Mouse (Mus musculus) stomach, embryonic 15.5 days (tissue): ENCODE measurements around the gene Gm42372. TPM values are rescaled to one million over a fixed set of nuclear protein-coding genes. Genes with fewer than 3 reads are reported as not detected.

Source experiments
- ATAC-seq: fragments of 200-750 bp; cut with Nextera tagmentation; 2 replicates; pipeline ENCODE4 v1.8.0; 2017; ENCODE audit warnings: low read depth, moderate number of reproducible peaks, moderate TSS enrichment; ENCODE audit not compliant: insufficient read depth, low FRiP score
- H3K27ac ChIP-seq: fragments of 300-500 bp; sonication (generic); 2 replicates; pipeline ENCODE4 v1.5.1; 2015; ENCODE audit warnings: mild to moderate bottlenecking, inconsistent platforms
- H3K27me3 ChIP-seq: fragments of 300-500 bp; sonication (generic); replicated peaks from 2 replicates; pipeline ENCODE4 v1.6.1; 2015; ENCODE audit warnings: inconsistent platforms
- H3K36me3 ChIP-seq: fragments of 300-500 bp; sonication (generic); 2 replicates; pipeline ENCODE4 v1.6.1; 2015; ENCODE audit warnings: inconsistent platforms
- H3K4me1 ChIP-seq: fragments of 300-500 bp; sonication (generic); 2 replicates; pipeline ENCODE4 v1.6.1; 2015; ENCODE audit warnings: inconsistent platforms
- H3K4me2 ChIP-seq: fragments of 300-500 bp; sonication (generic); 2 replicates; pipeline ENCODE4 v1.6.1; 2015; ENCODE audit warnings: mild to moderate bottlenecking, inconsistent platforms
- H3K4me3 ChIP-seq: fragments of 300-500 bp; sonication (generic); replicated peaks from 2 replicates; pipeline ENCODE4 v1.5.1; 2015; ENCODE audit warnings: inconsistent platforms
- H3K9ac ChIP-seq: fragments of 300-500 bp; sonication (generic); 2 replicates; pipeline ENCODE4 v1.6.1; 2015; ENCODE audit warnings: inconsistent platforms
- H3K9me3 ChIP-seq: fragments of 300-500 bp; sonication (generic); 2 replicates; pipeline ENCODE4 v1.6.1; 2016; ENCODE audit warnings: inconsistent platforms
- whole genome bisulfite sequencing: fragments of 180-500 bp; shearing (Covaris S2); methylation state at CpG from one replicate; pipeline ENCODE4 v1.1.7; 2015; 5-methylcytosine and 5-hydroxymethylcytosine counted together
- polyA plus RNA-seq: library from polyadenylated mRNA; unstranded; fragments of >200 nt; fragmentation: Nextera tagmentation; extraction: Ambion mirVana; gene quantifications from 2 replicates; pipeline ENCODE4 v1.2.1, GENCODE M21; 2015

Gm42372 gene
- polyA plus RNA-seq, 1 experiment from 2014 or later, result 0.31 TPM

GRCm38 (mm10) chr7:17011909-17012590, 29.2 kb downstream of the Gm42372 start:
- H3K27me3 ChIP-seq, result no peaks in the 10 kb centered on the region
- WGBS, result 91% methylated on average over 7 of the region's 7 CpGs
- no peak overlapping the region for H3K4me3 ChIP-seq
- H3K27ac ChIP-seq, result no peak overlapping the region
- ATAC-seq, result no peak
- no peak overlapping the region for H3K4me2 ChIP-seq
- H3K36me3 ChIP-seq, result peaks cover 64% of the 10 kb centered on the region
- peaks cover 8% of the 10 kb centered on the region; the same call in 1 of the 2 replicates for H3K4me1 ChIP-seq
- no peaks in the 10 kb centered on the region for H3K9me3 ChIP-seq
- H3K9ac ChIP-seq, result no peak overlapping the region

- Histone ChIP-seq H3K4me3 (no peak overlapping the region), H3K4me2 (no peak overlapping the region), H3K27ac (no peak overlapping the region), H3K36me3 (peaks cover 50% of the 10 kb centered on the region), H3K27me3 (no peaks in the 10 kb centered on the region), H3K9ac (no peak overlapping the region), H3K9me3 (no peaks in the 10 kb centered on the region), H3K4me1 (peaks cover 9% of the 10 kb centered on the region; the same call in 1 of the 2 replicates)
- 80% methylated on average over 6 of the region's 6 CpGs for WGBS
- ATAC-seq, result no peak
Measured at GRCm38 (mm10) chr7:17015381-17015780, 32.5 kb downstream of the Gm42372 start.

GRCm38 (mm10) chr7:17017036-17017435, 34.1 kb downstream of the Gm42372 start:
- no peaks in the 10 kb centered on the region for H3K9me3 ChIP-seq
- H3K4me3 ChIP-seq, result no peak overlapping the region
- WGBS, result 37% methylated on average over 1 of the region's 1 CpGs
- H3K27ac ChIP-seq, result peak overlapping the region; percentile 81
- no peak overlapping the region for H3K4me2 ChIP-seq
- H3K27me3 ChIP-seq, result no peaks in the 10 kb centered on the region
- H3K4me1 ChIP-seq, result peaks cover 9% of the 10 kb centered on the region; the same call in 1 of the 2 replicates
- peaks cover 50% of the 10 kb centered on the region for H3K36me3 ChIP-seq
- peak; percentile 96 for ATAC-seq
- no peak overlapping the region for H3K9ac ChIP-seq

- no peaks in the 10 kb centered on the region for H3K9me3 ChIP-seq
- H3K27me3 ChIP-seq, result no peaks in the 10 kb centered on the region
- H3K27ac ChIP-seq, result peak overlapping the region; percentile 81
- H3K36me3 ChIP-seq, result peaks cover 48% of the 10 kb centered on the region
- no peak overlapping the region for H3K9ac ChIP-seq
- WGBS, result 86% methylated on average over 2 of the region's 2 CpGs
- ATAC-seq, result no peak
- peaks cover 9% of the 10 kb centered on the region; the same call in 1 of the 2 replicates for H3K4me1 ChIP-seq
- H3K4me3 ChIP-seq, result no peak overlapping the region
- no peak overlapping the region for H3K4me2 ChIP-seq
Measured at GRCm38 (mm10) chr7:17017921-17018320, 35.0 kb downstream of the Gm42372 start.

GRCm38 (mm10) chr7:17019426-17020166, 36.7 kb downstream of the Gm42372 start:
- Histone ChIP-seq H3K9me3 (no peaks in the 10 kb centered on the region), H3K4me3 (no peak overlapping the region), H3K4me2 (no peak overlapping the region), H3K27me3 (no peaks in the 10 kb centered on the region), H3K36me3 (peaks cover 33% of the 10 kb centered on the region; the same call in 1 of the 2 replicates), H3K27ac (no peak overlapping the region), H3K4me1 (peaks cover 16% of the 10 kb centered on the region), H3K9ac (no peak overlapping the region)
- no peak for ATAC-seq
- WGBS, result 85% methylated on average over 7 of the region's 7 CpGs

- Histone ChIP-seq H3K36me3 (peaks cover 28% of the 10 kb centered on the region; the same call in 1 of the 2 replicates), H3K4me1 (peaks cover 29% of the 10 kb centered on the region), H3K9ac (no peak overlapping the region), H3K27ac (no peak overlapping the region), H3K9me3 (no peaks in the 10 kb centered on the region), H3K27me3 (no peaks in the 10 kb centered on the region), H3K4me3 (no peak overlapping the region), H3K4me2 (no peak overlapping the region)
- no peak for ATAC-seq
- 96% methylated on average over 15 of the region's 15 CpGs for WGBS
Measured at GRCm38 (mm10) chr7:17022176-17022575, 39.3 kb downstream of the Gm42372 start.

- Histone ChIP-seq H3K4me1 (peaks cover 29% of the 10 kb centered on the region), H3K9me3 (no peaks in the 10 kb centered on the region), H3K36me3 (peaks cover 28% of the 10 kb centered on the region; the same call in 1 of the 2 replicates), H3K4me2 (no peak overlapping the region), H3K9ac (no peak overlapping the region), H3K27ac (peak overlapping the region; percentile 26; the same call in 1 of the 2 replicates), H3K4me3 (no peak overlapping the region), H3K27me3 (no peaks in the 10 kb centered on the region)
- 80% methylated on average over 4 of the region's 4 CpGs for WGBS
- ATAC-seq, result no peak
Measured at GRCm38 (mm10) chr7:17023701-17024100, 40.8 kb downstream of the Gm42372 start.

- Histone ChIP-seq H3K4me2 (no peak overlapping the region; the same call in 1 of the 2 replicates), H3K4me1 (peaks cover 29% of the 10 kb centered on the region), H3K27ac (peak overlapping the region; percentile 65; the same call in 1 of the 2 replicates), H3K36me3 (peaks cover 28% of the 10 kb centered on the region; the same call in 1 of the 2 replicates), H3K9ac (no peak overlapping the region), H3K4me3 (no peak overlapping the region), H3K27me3 (no peaks in the 10 kb centered on the region), H3K9me3 (no peaks in the 10 kb centered on the region)
- no peak for ATAC-seq
- 86% methylated on average over 6 of the region's 6 CpGs for WGBS
Measured at GRCm38 (mm10) chr7:17024141-17024540, 41.3 kb downstream of the Gm42372 start.

GRCm38 (mm10) chr7:17024814-17025504, 42.1 kb downstream of the Gm42372 start:
- Histone ChIP-seq H3K36me3 (peaks cover 21% of the 10 kb centered on the region; the same call in 1 of the 2 replicates), H3K27ac (peak overlapping the region; percentile 65), H3K27me3 (no peaks in the 10 kb centered on the region), H3K4me2 (peak overlapping the region; percentile 24; the same call in 1 of the 2 replicates), H3K9me3 (no peaks in the 10 kb centered on the region), H3K4me3 (no peak overlapping the region), H3K9ac (no peak overlapping the region), H3K4me1 (peaks cover 29% of the 10 kb centered on the region)
- 69% methylated on average over 10 of the region's 10 CpGs for WGBS
- ATAC-seq, result no peak

GRCm38 (mm10) chr7:17025505-17025894, 42.6 kb downstream of the Gm42372 start:
- ATAC-seq, result no peak
- Histone ChIP-seq H3K27ac (peak overlapping the region; percentile 65; the same call in 1 of the 2 replicates), H3K9me3 (no peaks in the 10 kb centered on the region), H3K4me1 (peaks cover 29% of the 10 kb centered on the region), H3K36me3 (peaks cover 19% of the 10 kb centered on the region; the same call in 1 of the 2 replicates), H3K4me2 (peak overlapping the region; percentile 56), H3K27me3 (no peaks in the 10 kb centered on the region), H3K4me3 (0 out of 2 replicates have a peak overlapping the region, but pooled peaks have one; percentile 4), H3K9ac (no peak overlapping the region)
- WGBS, result 53% methylated on average over 4 of the region's 4 CpGs

- Histone ChIP-seq H3K27ac (0 out of 2 replicates have a peak overlapping the region, but pooled peaks have one; percentile 65), H3K4me1 (peaks cover 29% of the 10 kb centered on the region), H3K4me3 (peak overlapping the region; percentile 76), H3K4me2 (peak overlapping the region; percentile 56), H3K36me3 (peaks cover 14% of the 10 kb centered on the region; the same call in 1 of the 2 replicates), H3K9ac (peak overlapping the region; percentile 73; the same call in 1 of the 2 replicates), H3K27me3 (no peaks in the 10 kb centered on the region), H3K9me3 (no peaks in the 10 kb centered on the region)
- ATAC-seq, result no peak
- WGBS, result 74% methylated on average over 9 of the region's 9 CpGs
Measured at GRCm38 (mm10) chr7:17025896-17026622, 43.2 kb downstream of the Gm42372 start.
